Mouse (Mus musculus) heart, embryonic 11.5 days (tissue): ENCODE data around the gene Taok2. TPM values are rescaled to one million over a fixed set of nuclear protein-coding genes. Genes with fewer than 3 reads are reported as not detected.

Experiments
- ATAC-seq: fragments of 200-750 bp; cut with Nextera tagmentation; replicated peaks from 2 replicates; pipeline ENCODE4 v1.8.0; 2017; ENCODE audit warnings: moderate library complexity; ENCODE audit not compliant: insufficient number of reproducible peaks, low FRiP score, low TSS enrichment
- H3K27ac ChIP-seq: fragments of 300-500 bp; sonication (generic); 2 replicates; pipeline ENCODE4 v1.5.1; 2014; ENCODE audit warnings: mild to moderate bottlenecking, low read depth, low read length
- H3K27me3 ChIP-seq: fragments of 300-500 bp; sonication (generic); 2 replicates; pipeline ENCODE4 v1.6.1; 2014; ENCODE audit warnings: mild to moderate bottlenecking, low read length, mixed read lengths; ENCODE audit not compliant: control insufficient read depth, insufficient read depth
- H3K36me3 ChIP-seq: fragments of 300-500 bp; sonication (generic); 2 replicates; pipeline ENCODE4 v1.6.1; 2014; ENCODE audit warnings: mild to moderate bottlenecking, low read length, moderate library complexity, mixed read lengths; ENCODE audit not compliant: control insufficient read depth, insufficient read depth
- H3K4me1 ChIP-seq: fragments of 300-500 bp; sonication (generic); 2 replicates; pipeline ENCODE4 v1.6.1; 2014; ENCODE audit warnings: low read length; ENCODE audit not compliant: control insufficient read depth, insufficient read depth
- H3K4me2 ChIP-seq: fragments of 300-500 bp; sonication (generic); 2 replicates; pipeline ENCODE4 v1.6.1; 2014; ENCODE audit warnings: mild to moderate bottlenecking, moderate library complexity
- H3K4me3 ChIP-seq: fragments of 300-500 bp; sonication (generic); 2 replicates; pipeline ENCODE4 v1.5.1; 2014; ENCODE audit warnings: low read depth, low read length
- H3K9ac ChIP-seq: fragments of 300-500 bp; sonication (generic); 2 replicates; pipeline ENCODE4 v1.6.1; 2014; ENCODE audit warnings: mild to moderate bottlenecking, low read depth, low read length, moderate library complexity
- H3K9me3 ChIP-seq: fragments of 300-500 bp; sonication (generic); replicated peaks from 2 replicates; pipeline ENCODE4 v1.6.1; 2016; ENCODE audit warnings: low read length; ENCODE audit not compliant: control insufficient read depth
- WGBS: fragments of 180-500 bp; shearing (Covaris S2); extraction: QIAGEN DNeasy Blood & Tissue Kit; methylation state at CpG from one replicate; pipeline ENCODE4 v1.1.7; 2014; ENCODE audit not compliant: insufficient replicate concordance; 5-methylcytosine and 5-hydroxymethylcytosine counted together
- polyA plus RNA-seq: library from polyadenylated mRNA; unstranded; fragments of >200 nt; fragmentation: Nextera tagmentation; extraction: Ambion mirVana; gene quantifications from 2 replicates; pipeline ENCODE4 v1.2.1, GENCODE M21; 2014

The Taok2 gene
- polyA plus RNA-seq, 1 experiment from 2014 or later = 19.4 TPM

DNA sequence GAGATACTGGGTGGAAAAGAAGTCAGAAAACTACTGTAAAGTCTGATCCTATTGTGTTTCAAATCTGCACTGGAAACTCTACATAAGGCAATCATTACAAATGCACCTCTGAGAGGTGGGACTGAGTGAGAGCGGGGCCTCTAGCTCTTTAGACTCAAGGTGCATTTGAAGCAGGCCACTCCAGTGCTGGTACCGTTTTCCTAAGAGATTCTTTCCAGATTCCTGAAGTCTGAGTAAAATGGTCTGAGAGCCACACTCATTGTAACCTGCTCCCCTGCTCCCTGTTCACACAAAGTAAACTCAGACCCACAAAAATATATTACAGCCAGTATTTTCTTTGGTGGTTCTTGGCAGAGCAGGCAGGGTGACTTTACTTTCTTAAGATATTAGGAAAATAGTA lies 17.0 kb downstream of the Taok2 start:
- H3K36me3 ChIP-seq = peaks cover 58% of the 10 kb centered on the region
- H3K9ac ChIP-seq = no peak overlapping the region
- H3K27ac ChIP-seq = no peak overlapping the region
- H3K9me3 ChIP-seq = no peaks in the 10 kb centered on the region
- H3K27me3 ChIP-seq = no peaks in the 10 kb centered on the region
- ATAC-seq = no peak
- WGBS = 91% methylated on average over 2 of the region's 2 CpGs
- H3K4me1 ChIP-seq = peaks cover 5% of the 10 kb centered on the region; the same call in 1 of the 2 replicates
- no peak overlapping the region for H3K4me3 ChIP-seq
- H3K4me2 ChIP-seq = no peak overlapping the region

DNA sequence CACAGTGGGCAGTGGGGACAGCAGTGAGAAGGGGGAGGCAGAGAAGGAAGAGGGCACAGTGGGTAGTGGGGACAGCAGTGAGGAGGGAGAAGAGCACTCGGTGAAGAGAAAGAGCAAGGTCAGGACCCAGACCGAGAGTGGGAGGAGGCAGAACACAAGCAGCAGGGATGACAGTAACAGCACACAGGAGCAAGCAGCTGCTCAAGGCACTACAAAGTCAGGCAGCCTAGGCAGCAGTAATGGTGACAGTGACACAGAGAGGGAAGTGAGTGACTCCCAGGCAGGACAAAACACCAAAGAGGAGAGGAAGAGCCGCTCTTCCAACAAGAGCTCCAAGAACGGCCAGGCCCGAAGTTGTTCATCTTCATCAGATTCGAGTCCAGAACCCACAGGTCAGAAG lies 20.7 kb downstream of the Taok2 start:
- H3K36me3 ChIP-seq = peaks cover 32% of the 10 kb centered on the region
- no peaks in the 10 kb centered on the region for H3K9me3 ChIP-seq
- WGBS = 77% methylated on average over 6 of the region's 6 CpGs
- H3K4me1 ChIP-seq = peaks cover 9% of the 10 kb centered on the region; the same call in 1 of the 2 replicates
- no peak overlapping the region for H3K4me3 ChIP-seq
- no peak overlapping the region; the same call in 1 of the 2 replicates for H3K9ac ChIP-seq
- no peak for ATAC-seq
- no peaks in the 10 kb centered on the region for H3K27me3 ChIP-seq
- peak overlapping the region; percentile 75 for H3K4me2 ChIP-seq
- H3K27ac ChIP-seq = 0 out of 2 replicates have a peak overlapping the region, but pooled peaks have one; percentile 3

DNA sequence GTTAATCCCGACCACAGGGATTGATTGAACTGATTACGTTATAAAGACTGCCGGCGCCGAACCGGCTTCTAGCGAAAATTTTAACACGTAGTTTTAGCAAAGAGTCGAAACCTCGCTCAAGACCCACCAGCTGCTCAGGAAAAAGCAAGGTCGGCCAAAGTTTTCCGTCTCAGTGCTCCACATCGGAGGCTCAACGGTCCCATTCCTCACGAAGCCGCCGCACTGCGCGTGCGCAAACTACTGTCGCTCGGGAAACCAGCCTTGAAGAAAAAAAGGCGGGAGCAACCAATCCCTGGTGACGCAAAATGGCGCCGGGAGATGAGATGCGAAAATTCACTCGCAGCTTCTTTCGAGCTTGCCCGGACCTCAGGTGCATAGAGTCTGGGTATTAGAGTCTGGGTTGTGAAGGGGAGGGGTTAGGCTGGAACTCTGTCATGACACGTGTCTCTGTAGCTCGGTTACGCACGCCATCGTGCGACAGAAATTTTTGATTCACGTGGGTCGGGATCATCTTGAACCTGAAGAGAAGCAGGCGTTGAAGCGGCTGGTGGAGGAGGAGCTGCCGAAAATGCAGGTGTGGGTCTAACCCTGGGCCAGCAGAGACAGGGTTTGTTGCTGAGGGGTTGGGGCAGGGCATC lies 22.2 kb downstream of the Taok2 start, which contains the start of gene Ino80e:
Gene Ino80e (minus strand): TSS at position 231 of the 638 bp plus-strand sequence.
- no peaks in the 10 kb centered on the region for H3K27me3 ChIP-seq
- peak within 1 kb of the TSS; percentile 76 for H3K27ac ChIP-seq
- WGBS = under 1% methylated on average over 41 of the region's 41 CpGs
- H3K4me1 ChIP-seq = peaks cover 9% of the 10 kb centered on the region; the same call in 1 of the 2 replicates
- H3K36me3 ChIP-seq = peaks cover 29% of the 10 kb centered on the region
- H3K4me2 ChIP-seq = peak within 1 kb of the TSS; percentile 75
- H3K9me3 ChIP-seq = no peaks in the 10 kb centered on the region
- H3K9ac ChIP-seq = peak within 1 kb of the TSS; percentile 79
- peak within 1 kb of the TSS; percentile 69 for H3K4me3 ChIP-seq
- peak; percentile 62 for ATAC-seq

DNA sequence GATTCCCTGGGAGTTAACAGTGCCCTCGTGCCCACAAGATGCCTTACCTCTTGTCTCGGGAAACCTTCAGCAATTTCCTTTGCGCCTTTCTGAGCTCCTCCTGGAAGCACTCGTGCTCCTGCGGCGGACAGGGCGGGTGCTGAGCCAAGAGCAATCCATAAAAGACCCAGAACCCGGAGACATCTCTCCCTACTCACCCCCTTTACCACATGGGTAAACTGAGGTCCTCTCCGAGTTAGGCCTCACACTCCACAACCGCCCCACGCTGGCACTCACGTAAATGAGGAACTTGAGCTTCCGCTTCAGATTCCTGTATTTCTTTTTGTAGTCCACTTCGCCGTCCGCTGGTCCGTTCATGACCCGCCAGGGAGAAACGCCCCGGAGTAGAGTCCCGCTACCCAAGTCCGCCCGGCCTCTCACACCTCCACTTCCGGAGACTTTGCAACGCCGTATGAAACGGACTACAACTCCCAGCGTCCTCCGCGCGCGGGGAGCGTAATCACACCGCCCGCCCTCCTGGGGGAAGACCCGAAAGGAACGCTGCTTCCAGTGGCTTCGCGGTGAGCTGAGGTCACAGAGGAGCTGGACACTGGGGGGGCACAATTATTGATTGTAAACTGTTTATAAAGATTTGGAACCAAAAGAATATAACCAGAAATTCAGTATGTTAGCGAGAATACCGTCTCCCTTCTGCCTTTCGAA lies 22.9 kb downstream of the Taok2 start, which contains the start of gene Hirip3:
Gene Hirip3 (plus strand): TSS at position 544 of the 702 bp plus-strand sequence.
- Histone ChIP-seq H3K4me2 (peak within 1 kb of the TSS; percentile 75), H3K9me3 (no peaks in the 10 kb centered on the region), H3K36me3 (peaks cover 25% of the 10 kb centered on the region), H3K4me3 (peak within 1 kb of the TSS; percentile 69), H3K4me1 (peaks cover 9% of the 10 kb centered on the region; the same call in 1 of the 2 replicates), H3K27me3 (no peaks in the 10 kb centered on the region), H3K9ac (peak within 1 kb of the TSS; percentile 79), H3K27ac (peak within 1 kb of the TSS; percentile 76)
- peak; percentile 81 for ATAC-seq
- 1% methylated on average over 42 of the region's 42 CpGs for WGBS

DNA sequence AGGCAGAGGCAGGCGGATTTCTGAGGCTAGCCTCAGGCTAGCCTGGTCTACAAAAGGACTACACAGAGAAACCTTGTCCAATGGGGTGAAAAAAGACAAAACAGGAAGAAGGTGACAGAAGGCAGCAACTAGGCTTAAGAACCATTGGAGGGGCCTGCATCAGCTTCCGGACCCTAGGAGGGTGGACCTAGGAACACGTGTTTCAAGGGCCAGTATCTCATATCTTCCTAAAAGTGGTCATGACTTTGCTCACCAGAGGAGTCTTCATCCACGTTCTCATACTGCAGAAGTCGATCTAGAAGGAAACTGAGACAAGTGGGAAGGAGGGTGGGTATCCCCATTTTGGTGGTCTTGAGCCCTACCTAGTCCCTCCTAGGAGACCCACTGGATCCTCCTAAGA lies 23.5 kb downstream of the Taok2 start:
- no peak for ATAC-seq
- Histone ChIP-seq H3K4me3 (peak overlapping the region; percentile 69), H3K36me3 (peaks cover 24% of the 10 kb centered on the region), H3K4me2 (peak overlapping the region; percentile 75), H3K4me1 (peaks cover 9% of the 10 kb centered on the region; the same call in 1 of the 2 replicates), H3K9me3 (no peaks in the 10 kb centered on the region), H3K27ac (no peak overlapping the region), H3K27me3 (no peaks in the 10 kb centered on the region), H3K9ac (peak overlapping the region; percentile 79)
- 52% methylated on average over 5 of the region's 5 CpGs for WGBS

DNA sequence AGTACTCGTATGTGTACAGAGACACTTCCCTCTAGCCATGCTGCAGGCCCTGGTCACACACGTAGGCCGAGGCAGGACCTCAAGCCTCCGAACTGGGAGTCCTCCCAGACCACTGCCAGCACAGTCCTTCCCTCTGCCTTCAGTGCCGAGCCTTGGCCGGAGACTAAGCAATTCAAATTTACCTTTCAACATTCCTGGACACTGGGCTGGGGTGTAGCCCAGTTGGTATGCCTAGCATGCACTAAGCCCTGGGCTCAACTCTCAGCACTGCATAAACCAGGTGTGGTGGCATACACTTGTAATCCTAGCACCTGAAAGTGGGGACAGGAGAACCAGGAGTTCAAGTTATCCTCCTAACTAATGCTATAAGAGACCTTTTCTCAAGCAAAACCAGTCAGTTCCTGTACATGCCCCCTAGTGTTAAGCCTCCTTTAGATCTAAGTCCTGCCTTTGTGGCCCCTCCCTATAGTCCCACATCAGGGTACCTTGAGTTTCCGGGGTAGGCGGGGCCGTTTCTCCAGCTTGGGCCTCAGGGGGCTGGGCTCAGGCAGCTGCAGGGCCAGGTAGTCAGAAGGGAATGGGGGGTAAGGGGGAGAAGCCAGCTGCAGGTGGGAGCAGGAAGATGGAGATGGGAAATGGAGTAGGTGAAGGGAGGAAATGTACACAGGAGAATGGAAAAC lies 27.6 kb downstream of the Taok2 start:
- Histone ChIP-seq H3K9me3 (no peaks in the 10 kb centered on the region), H3K27me3 (no peaks in the 10 kb centered on the region), H3K36me3 (peaks cover 17% of the 10 kb centered on the region), H3K27ac (no peak overlapping the region), H3K4me1 (0 out of 2 replicates have a peak, but pooled peaks cover 4% of the 10 kb centered on the region), H3K4me3 (no peak overlapping the region), H3K9ac (no peak overlapping the region), H3K4me2 (no peak overlapping the region)
- no peak for ATAC-seq
- 79% methylated on average over 9 of the region's 9 CpGs for WGBS

DNA sequence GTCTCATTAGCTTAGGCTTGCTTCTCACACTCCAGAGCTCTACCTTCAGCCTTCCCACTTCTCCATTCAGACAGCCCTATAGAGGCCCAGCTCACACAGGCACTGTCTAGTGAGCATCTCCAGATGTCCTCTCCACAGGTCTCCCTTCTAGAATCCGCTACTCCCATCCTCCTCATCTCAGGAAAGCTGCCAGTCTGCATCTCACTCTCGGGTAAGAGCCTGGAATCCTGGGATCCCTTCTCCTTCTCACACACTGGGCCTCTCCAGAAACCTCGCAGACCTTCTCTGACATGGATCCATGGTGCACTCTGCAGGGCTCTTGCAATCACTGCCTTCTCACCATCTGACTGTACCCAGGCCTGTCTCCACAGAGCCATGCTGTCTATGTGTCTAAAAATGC lies 28.9 kb downstream of the Taok2 start:
- Histone ChIP-seq H3K4me2 (no peak overlapping the region), H3K4me3 (no peak overlapping the region), H3K36me3 (peaks cover 20% of the 10 kb centered on the region), H3K27ac (no peak overlapping the region), H3K9ac (no peak overlapping the region), H3K4me1 (0 out of 2 replicates have a peak, but pooled peaks cover under 1% of the 10 kb centered on the region), H3K27me3 (no peaks in the 10 kb centered on the region), H3K9me3 (no peaks in the 10 kb centered on the region)
- ATAC-seq = no peak
- WGBS = 92% methylated on average over 3 of the region's 3 CpGs

DNA sequence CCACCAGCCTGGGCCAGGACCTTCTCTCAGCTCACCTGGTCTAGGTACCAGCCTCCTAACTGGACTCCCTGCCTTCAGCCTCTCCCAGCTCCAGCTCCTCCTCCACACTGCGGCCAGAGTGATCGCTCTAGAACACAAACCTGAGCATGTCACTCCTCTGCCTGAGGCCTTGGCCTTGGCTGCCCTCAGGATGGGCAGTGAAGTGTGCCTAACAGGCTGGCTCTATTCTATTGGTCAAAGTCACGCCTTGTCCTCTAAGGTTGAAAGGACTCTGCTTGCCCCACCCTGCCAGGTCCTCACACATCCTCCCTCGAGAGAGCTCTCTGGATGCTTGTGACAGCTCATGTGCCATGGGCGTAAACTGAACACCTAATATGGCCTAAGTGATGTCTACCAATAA lies 31.0 kb downstream of the Taok2 start:
- Histone ChIP-seq H3K4me1 (peaks cover 3% of the 10 kb centered on the region; the same call in 1 of the 2 replicates), H3K9me3 (no peaks in the 10 kb centered on the region), H3K36me3 (peaks cover 13% of the 10 kb centered on the region), H3K27me3 (peaks cover 17% of the 10 kb centered on the region), H3K27ac (no peak overlapping the region), H3K4me3 (no peak overlapping the region), H3K4me2 (no peak overlapping the region), H3K9ac (no peak overlapping the region)
- 89% methylated on average over 5 of the region's 5 CpGs for WGBS
- no peak for ATAC-seq
